Mouse (Mus musculus) kidney, postnatal 0 days (tissue): ENCODE results near the gene Aspg. TPM values are rescaled to one million over a fixed set of nuclear protein-coding genes. Genes with fewer than 3 reads are reported as not detected.

Source experiments
- ATAC-seq: fragments of 200-750 bp; cut with Nextera tagmentation; replicated peaks from 2 replicates; pipeline ENCODE4 v1.8.0; 2017; ENCODE audit warnings: low read depth, moderate number of reproducible peaks, moderate TSS enrichment, moderate library complexity; ENCODE audit not compliant: low FRiP score
- DNase-seq: peaks from one replicate; pipeline ENCODE4 v3.0.0-alpha.2; 2016; ENCODE audit warnings: low spot score
- H3K27ac ChIP-seq: fragments of 300-500 bp; sonication (generic); 2 replicates; pipeline ENCODE4 v1.5.1; 2014; ENCODE audit warnings: mild to moderate bottlenecking
- H3K27me3 ChIP-seq: fragments of 300-500 bp; sonication (generic); 2 replicates; pipeline ENCODE4 v1.6.1; 2014; ENCODE audit warnings: low read length, mixed read lengths; ENCODE audit not compliant: insufficient read depth
- H3K36me3 ChIP-seq: fragments of 300-500 bp; sonication (generic); 2 replicates; pipeline ENCODE4 v1.6.1; 2014; ENCODE audit warnings: low read length, mixed read lengths; ENCODE audit not compliant: insufficient read depth
- H3K4me1 ChIP-seq: fragments of 300-500 bp; sonication (generic); replicated peaks from 2 replicates; pipeline ENCODE4 v1.6.1; 2014; ENCODE audit warnings: antibody characterized with exemption, low read length, mixed read lengths; ENCODE audit not compliant: insufficient read depth
- H3K4me2 ChIP-seq: fragments of 300-500 bp; sonication (generic); 2 replicates; pipeline ENCODE4 v1.6.1; 2014; ENCODE audit warnings: mild to moderate bottlenecking, low read length, moderate library complexity, mixed read lengths
- H3K4me3 ChIP-seq: fragments of 300-500 bp; sonication (generic); replicated peaks from 2 replicates; pipeline ENCODE4 v1.5.1; 2014; ENCODE audit warnings: low read depth, low read length
- H3K9ac ChIP-seq: fragments of 300-500 bp; sonication (generic); 2 replicates; pipeline ENCODE4 v1.6.1; 2014; ENCODE audit warnings: low read depth, low read length
- H3K9me3 ChIP-seq: fragments of 300-500 bp; sonication (generic); replicated peaks from 2 replicates; pipeline ENCODE4 v1.6.1; 2016; ENCODE audit warnings: low read length, inconsistent platforms, mixed read lengths
- CTCF ChIP-seq: IDR thresholded peaks from 2 replicates; pipeline ENCODE4 v1.5.1; 2016; ENCODE audit warnings: antibody characterized with exemption, low read depth, mild to moderate bottlenecking, moderate library complexity
- WGBS: fragments of 180-500 bp; shearing (Covaris S2); extraction: QIAGEN DNeasy Blood & Tissue Kit; methylation state at CpG from one replicate; pipeline ENCODE4 v1.1.7; 2014; 5-methylcytosine and 5-hydroxymethylcytosine counted together
- microRNA counts: library from miRNA; unstranded; fragments of <30 nt; microRNA quantifications from one replicate; lab custom pipeline; 2015
- microRNA-seq: library from miRNA; unstranded; fragments of <30 nt; microRNA quantifications from one replicate; pipeline ENCODE4, GENCODE M21; 2016
- polyA plus RNA-seq: library from polyadenylated mRNA; unstranded; fragments of >200 nt; fragmentation: Nextera tagmentation; extraction: Ambion mirVana; gene quantifications from 2 replicates; pipeline ENCODE4 v1.2.1, GENCODE M21; 2015

Aspg gene
- polyA plus RNA-seq, 1 experiment from 2014 or later, result 2.2 TPM

DNA sequence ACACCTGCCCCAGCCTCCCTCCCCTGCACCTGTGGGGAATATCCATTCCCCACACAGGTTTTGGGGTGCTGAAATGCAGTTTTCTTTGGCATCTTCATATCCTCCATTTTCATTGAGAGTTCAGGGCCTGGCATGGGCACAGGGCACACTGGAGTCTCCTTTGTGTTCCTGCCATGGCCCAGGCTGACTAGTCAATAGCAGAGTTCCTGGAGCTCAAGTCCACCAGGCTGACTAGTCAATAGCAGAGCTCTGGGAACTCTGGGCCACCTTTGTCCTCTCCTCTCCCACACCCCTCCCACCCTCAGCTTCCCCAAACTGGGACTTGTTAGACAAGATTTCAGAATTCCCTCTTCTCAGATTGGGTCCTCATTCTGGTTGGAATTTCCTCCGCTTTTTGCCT is 65.2 kb downstream of the Aspg start:
- no peaks in the 10 kb centered on the region for H3K36me3 ChIP-seq
- no peaks in the 10 kb centered on the region for H3K4me1 ChIP-seq
- no peak for DNase-seq
- no peak overlapping the region for H3K27ac ChIP-seq
- H3K27me3 ChIP-seq, result no peaks in the 10 kb centered on the region
- no peak overlapping the region for H3K9ac ChIP-seq
- no peak for ATAC-seq
- no peaks in the 10 kb centered on the region for H3K9me3 ChIP-seq
- 95% methylated on average over 1 of the region's 1 CpGs for WGBS
- H3K4me3 ChIP-seq, result no peak overlapping the region
- H3K4me2 ChIP-seq, result no peak overlapping the region
- no peak for TF ChIP-seq CTCF

DNA sequence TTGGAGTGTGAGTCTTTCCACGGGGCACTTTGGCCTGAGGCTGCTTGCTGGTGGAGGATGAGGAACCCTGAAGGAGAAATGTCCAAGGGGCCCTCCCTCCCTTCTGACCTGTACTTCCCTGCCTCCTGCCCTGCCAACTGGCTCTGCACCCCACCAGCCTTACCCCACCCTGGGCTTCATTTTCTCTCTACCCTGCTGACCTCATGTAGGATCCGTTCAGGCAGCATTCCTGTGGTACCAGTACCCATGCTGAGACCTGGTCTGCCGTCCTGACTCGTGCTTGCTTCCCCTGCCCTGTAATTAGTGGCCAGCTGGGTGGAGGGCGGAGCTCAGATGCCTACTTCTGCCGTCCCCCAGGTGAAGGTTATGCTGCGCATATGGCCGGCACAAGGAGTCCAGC is 65.7 kb downstream of the Aspg start:
- WGBS, result 56% methylated on average over 8 of the region's 8 CpGs
- Histone ChIP-seq H3K9ac (no peak overlapping the region), H3K27ac (no peak overlapping the region), H3K27me3 (no peaks in the 10 kb centered on the region), H3K36me3 (no peaks in the 10 kb centered on the region), H3K4me3 (no peak overlapping the region), H3K4me1 (no peaks in the 10 kb centered on the region), H3K4me2 (no peak overlapping the region), H3K9me3 (no peaks in the 10 kb centered on the region)
- no peak for TF ChIP-seq CTCF
- no peak for ATAC-seq
- DNase-seq, result no peak

MicroRNA genes within 50 kb of the gene (microRNA counts, 519-probe panel; counts per million panel counts)
- microRNA mmu-miR-203 (lab: Ali Mortazavi, UCI), result 4,363 counts per million, percentile 77 among the panel's probes with 10 or more counts

Small RNAs within 50 kb of the gene (microRNA-seq; reads per million reads assigned to microRNA genes)
- gene Mir203 (2,142 reads per million, percentile 85 among the genes with 10 or more reads in this experiment), gene Mir3073a (not detected), gene Mir3073b (not detected)

Other genes with a start within 250 kb of the Aspg start
- 14.6 and 16.7 TPM in 2 replicates for gene Ppp1r13b, start 198.6 kb upstream of the Aspg start, polyA plus RNA-seq
- 1,132 and 1,318 TPM in 2 replicates for gene Atp5mpl, start 139.7 kb upstream of the Aspg start, polyA plus RNA-seq
- gene Tdrd9, start 135.1 kb upstream of the Aspg start, polyA plus RNA-seq, result 0.18 and 0.32 TPM in 2 replicates
- not detected in 2 replicates for gene Rd3l, start 125.4 kb upstream of the Aspg start, polyA plus RNA-seq
- gene Kif26a, start 39.5 kb downstream of the Aspg start, polyA plus RNA-seq, result 2.2 and 2.7 TPM in 2 replicates